Mouse (Mus musculus): ENCODE results near the gene Aspg. TPM values are rescaled to one million over a fixed set of nuclear protein-coding genes. Genes with fewer than 3 reads are reported as not detected.
A peak's percentile ranks its signal among the peaks of the same experiment; 100 is the strongest.

Gene Aspg
- total and polyA plus RNA-seq, 2 experiments: 162 to 612 TPM

DNA sequence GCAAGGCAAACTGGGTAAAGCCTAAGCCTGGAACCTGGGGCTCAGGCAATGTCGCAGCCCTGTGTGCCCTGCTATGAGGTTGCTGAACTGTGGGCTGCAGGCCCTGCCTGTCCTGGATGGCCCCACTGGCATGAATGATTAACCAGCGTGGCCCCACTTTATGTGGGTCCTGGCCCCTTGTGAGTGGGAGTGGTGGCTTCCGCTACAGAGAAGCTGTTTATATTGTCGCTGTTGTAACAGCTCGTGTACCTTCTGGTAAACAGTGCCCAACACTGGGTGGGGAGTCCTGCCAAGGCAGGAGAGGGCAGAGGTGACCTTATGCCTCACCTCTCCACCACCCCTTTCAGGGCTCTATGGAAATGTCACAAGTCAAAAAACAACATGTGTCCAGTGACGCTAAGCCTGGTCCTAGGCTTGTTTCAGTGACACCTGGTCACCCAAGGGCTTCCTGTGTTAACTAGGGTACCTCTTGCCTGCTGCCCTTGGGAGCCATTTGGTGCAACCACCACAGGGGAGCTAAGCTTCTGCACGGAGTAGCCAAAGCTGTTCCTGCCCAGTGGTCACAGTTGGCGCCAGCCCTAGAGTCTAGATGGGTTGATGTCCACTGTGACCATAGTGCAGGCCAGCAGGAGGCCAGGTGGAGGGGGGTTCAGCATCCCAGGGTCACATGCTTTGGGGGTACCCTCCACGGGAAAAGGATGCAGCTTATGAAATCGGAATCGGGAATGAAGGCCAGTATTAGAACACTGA is 2.4 kb downstream of the Aspg start:
- Histone ChIP-seq H3K36me3 (ENCODE audit: control insufficient read depth, insufficient read depth, low read length) (no peaks in the 10 kb centered on the region), H3K4me1 (ENCODE audit: control insufficient read depth, insufficient read depth, low read length) (peaks cover 34% of the 10 kb centered on the region), H3K4me3 (ENCODE audit: insufficient read depth, low read depth, low read length) (peak overlapping the region; percentile 14), H3K27ac (replicated peaks; ENCODE audit: insufficient read depth, low read depth, low read length) (peak overlapping the region; percentile 93), H3K27me3 (ENCODE audit: control insufficient read depth, insufficient read depth, low read length) (no peaks in the 10 kb centered on the region), H3K79me2 (ENCODE audit: control insufficient read depth, insufficient read depth, low read length) (peaks cover 11% of the 10 kb centered on the region), H3K9ac (ENCODE audit: low read depth, low read length) (peak overlapping the region; percentile 94)
- peak; percentile 99 for DNase-seq (ENCODE audit: extremely low read depth, low read depth, low spot score)
- TF ChIP-seq POLR2A (IDR thresholded peaks at IDR 0.05; ENCODE audit: extremely low read depth, insufficient read depth, low read length) (peak; percentile 83), CTCF (IDR thresholded peaks at IDR 0.05; ENCODE audit: low read depth, low read length) (no peak)
- 31% methylated on average over 11 of the region's 11 CpGs for WGBS

DNA sequence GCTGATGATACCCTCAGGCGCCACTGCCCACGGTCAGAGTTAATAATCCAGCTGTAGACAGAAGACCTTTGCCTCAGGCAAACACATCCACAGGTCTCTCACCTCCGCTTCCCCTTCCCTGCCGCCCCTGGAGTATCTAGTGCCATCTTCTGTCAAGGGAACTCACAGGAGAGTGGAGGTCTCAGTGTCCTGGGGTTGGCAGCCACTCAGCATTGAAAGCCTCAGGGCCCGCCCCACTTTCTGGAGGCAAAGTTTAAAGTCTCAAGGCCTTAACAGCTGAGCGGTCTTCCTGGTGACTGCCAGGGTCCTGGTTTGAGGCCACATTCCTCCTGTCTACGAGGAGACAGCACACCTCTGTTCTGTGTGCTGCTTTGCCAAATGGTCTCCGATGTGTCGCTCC is 3.2 kb downstream of the Aspg start:
- Histone ChIP-seq H3K27ac (replicated peaks; ENCODE audit: insufficient read depth, low read depth, low read length) (peak overlapping the region; percentile 81), H3K9ac (ENCODE audit: low read depth, low read length) (peak overlapping the region; percentile 56), H3K79me2 (ENCODE audit: control insufficient read depth, insufficient read depth, low read length) (peaks cover 11% of the 10 kb centered on the region), H3K27me3 (ENCODE audit: control insufficient read depth, insufficient read depth, low read length) (no peaks in the 10 kb centered on the region), H3K36me3 (ENCODE audit: control insufficient read depth, insufficient read depth, low read length) (peaks cover 4% of the 10 kb centered on the region; the same call in 1 of the 2 replicates), H3K4me1 (ENCODE audit: control insufficient read depth, insufficient read depth, low read length) (peaks cover 34% of the 10 kb centered on the region), H3K4me3 (ENCODE audit: insufficient read depth, low read depth, low read length) (no peak overlapping the region; the same call in 1 of the 2 replicates)
- TF ChIP-seq CTCF (IDR thresholded peaks at IDR 0.05; ENCODE audit: low read depth, low read length) (no peak), POLR2A (IDR thresholded peaks at IDR 0.05; ENCODE audit: extremely low read depth, insufficient read depth, low read length) (no peak)
- WGBS: 40% methylated on average over 9 of the region's 9 CpGs
- peak; percentile 55 for DNase-seq (ENCODE audit: extremely low read depth, low read depth, low spot score)

DNA sequence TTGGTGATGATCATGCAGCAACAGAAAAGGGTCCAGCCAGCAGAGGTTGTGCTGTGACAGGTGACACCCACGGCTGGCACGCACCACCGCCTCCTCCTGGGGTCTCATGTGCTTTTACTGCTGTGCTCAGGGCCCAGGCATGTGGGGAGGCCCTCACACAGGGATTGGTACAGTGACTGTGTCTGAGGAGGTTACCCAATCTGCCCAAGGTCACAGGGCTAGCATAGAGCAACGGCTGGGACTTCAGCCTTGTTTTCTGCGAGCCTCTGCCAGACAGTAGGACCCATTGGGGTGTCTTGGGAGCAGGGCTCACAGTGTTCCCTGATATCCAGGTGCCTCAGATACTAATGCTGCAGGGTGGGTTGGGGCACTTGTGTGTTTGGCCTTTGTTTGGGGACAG is 4.8 kb downstream of the Aspg start:
- Histone ChIP-seq H3K27me3 (ENCODE audit: control insufficient read depth, insufficient read depth, low read length) (no peaks in the 10 kb centered on the region), H3K4me1 (ENCODE audit: control insufficient read depth, insufficient read depth, low read length) (peaks cover 33% of the 10 kb centered on the region), H3K9ac (ENCODE audit: low read depth, low read length) (peak overlapping the region; percentile 60), H3K79me2 (ENCODE audit: control insufficient read depth, insufficient read depth, low read length) (peaks cover 11% of the 10 kb centered on the region), H3K27ac (replicated peaks; ENCODE audit: insufficient read depth, low read depth, low read length) (peak overlapping the region; percentile 57), H3K4me3 (ENCODE audit: insufficient read depth, low read depth, low read length) (peak overlapping the region; percentile 37; the same call in 1 of the 2 replicates), H3K36me3 (ENCODE audit: control insufficient read depth, insufficient read depth, low read length) (peaks cover 5% of the 10 kb centered on the region; the same call in 1 of the 2 replicates)
- TF ChIP-seq POLR2A (IDR thresholded peaks at IDR 0.05; ENCODE audit: extremely low read depth, insufficient read depth, low read length) (no peak), CTCF (IDR thresholded peaks at IDR 0.05; ENCODE audit: low read depth, low read length) (no peak)
- 28% methylated on average over 5 of the region's 5 CpGs for WGBS
- peak; percentile 89 for DNase-seq (ENCODE audit: extremely low read depth, low read depth, low spot score)

DNA sequence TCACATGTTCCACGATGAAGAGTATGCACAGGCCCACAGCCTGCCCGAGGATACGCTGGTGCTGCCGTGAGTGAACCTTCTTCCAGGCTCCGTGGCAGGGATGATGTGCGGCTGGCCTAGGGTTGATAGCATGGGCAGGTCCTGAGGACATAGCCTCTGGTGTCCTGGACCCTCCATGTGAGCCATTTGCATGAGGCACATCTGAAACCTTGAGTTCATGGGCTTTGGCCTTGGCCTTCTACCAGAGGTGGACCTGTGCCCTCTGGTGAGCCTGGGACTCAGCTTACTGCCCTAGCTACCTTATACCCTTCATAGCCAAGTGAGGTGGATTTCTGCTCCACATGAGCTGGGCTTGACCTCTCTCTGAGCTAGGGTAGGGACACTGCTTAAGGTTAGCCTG is 5.8 kb downstream of the Aspg start:
- Histone ChIP-seq H3K27ac (replicated peaks; ENCODE audit: insufficient read depth, low read depth, low read length) (peak overlapping the region; percentile 27), H3K4me3 (ENCODE audit: insufficient read depth, low read depth, low read length) (no peak overlapping the region), H3K9ac (ENCODE audit: low read depth, low read length) (peak overlapping the region; percentile 23; the same call in 1 of the 2 replicates), H3K36me3 (ENCODE audit: control insufficient read depth, insufficient read depth, low read length) (peaks cover 5% of the 10 kb centered on the region; the same call in 1 of the 2 replicates), H3K79me2 (ENCODE audit: control insufficient read depth, insufficient read depth, low read length) (peaks cover 7% of the 10 kb centered on the region), H3K27me3 (ENCODE audit: control insufficient read depth, insufficient read depth, low read length) (no peaks in the 10 kb centered on the region), H3K4me1 (ENCODE audit: control insufficient read depth, insufficient read depth, low read length) (peaks cover 33% of the 10 kb centered on the region)
- peak; percentile 58 for DNase-seq (ENCODE audit: extremely low read depth, low read depth, low spot score)
- TF ChIP-seq CTCF (IDR thresholded peaks at IDR 0.05; ENCODE audit: low read depth, low read length) (no peak), POLR2A (IDR thresholded peaks at IDR 0.05; ENCODE audit: extremely low read depth, insufficient read depth, low read length) (no peak)
- WGBS: 57% methylated on average over 6 of the region's 6 CpGs

DNA sequence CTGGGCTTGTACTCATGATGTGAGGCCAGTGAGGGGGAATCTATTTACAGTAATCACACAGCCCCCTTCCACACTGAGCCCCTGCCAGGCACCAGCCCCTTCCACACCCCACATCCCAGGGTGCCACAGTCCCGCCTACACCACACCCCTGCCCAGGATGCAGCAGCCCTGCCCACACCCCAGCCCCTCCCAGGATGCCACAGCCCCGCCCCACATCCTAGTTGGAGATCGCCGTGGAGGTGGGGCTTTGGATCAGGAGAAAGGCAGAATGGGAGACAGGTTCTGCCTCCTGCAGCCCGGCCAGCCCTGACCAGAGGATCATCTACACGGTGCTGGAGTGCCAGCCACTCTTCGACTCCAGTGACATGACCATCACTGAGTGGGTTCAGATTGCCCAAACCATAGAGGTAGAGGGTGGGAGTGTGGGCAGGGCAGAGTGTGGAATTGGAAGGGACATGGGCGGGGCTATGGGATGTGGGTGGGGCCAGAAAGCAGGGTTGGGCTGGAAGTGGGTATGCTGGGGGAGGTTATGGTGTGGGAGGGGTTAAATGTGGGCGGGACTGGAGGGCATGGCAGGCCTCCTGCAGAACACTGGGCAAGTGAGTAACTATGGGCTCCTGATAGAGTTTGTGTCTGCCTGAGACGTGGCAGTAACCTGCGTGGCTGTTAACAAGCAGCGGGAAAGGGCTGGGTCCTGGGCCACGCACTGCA is 6.4 kb downstream of the Aspg start:
- Histone ChIP-seq H3K4me3 (ENCODE audit: insufficient read depth, low read depth, low read length) (no peak overlapping the region), H3K36me3 (ENCODE audit: control insufficient read depth, insufficient read depth, low read length) (peaks cover 5% of the 10 kb centered on the region; the same call in 1 of the 2 replicates), H3K27me3 (ENCODE audit: control insufficient read depth, insufficient read depth, low read length) (no peaks in the 10 kb centered on the region), H3K79me2 (ENCODE audit: control insufficient read depth, insufficient read depth, low read length) (peaks cover 4% of the 10 kb centered on the region), H3K9ac (ENCODE audit: low read depth, low read length) (no peak overlapping the region), H3K4me1 (ENCODE audit: control insufficient read depth, insufficient read depth, low read length) (peaks cover 33% of the 10 kb centered on the region), H3K27ac (replicated peaks; ENCODE audit: insufficient read depth, low read depth, low read length) (no peak overlapping the region)
- DNase-seq (ENCODE audit: extremely low read depth, low read depth, low spot score): no peak
- 39% methylated on average over 13 of the region's 13 CpGs for WGBS
- TF ChIP-seq CTCF (IDR thresholded peaks at IDR 0.05; ENCODE audit: low read depth, low read length): no peak
- TF ChIP-seq POLR2A (IDR thresholded peaks at IDR 0.05; ENCODE audit: extremely low read depth, insufficient read depth, low read length): no peak

Data from liver, adult 2 months (tissue).